Mouse (Mus musculus) lung, postnatal 0 days (tissue): ENCODE measurements around the gene Pglyrp1.
A peak's percentile ranks its signal among the peaks of the same experiment; 100 is the strongest.

Source experiments
- CTCF ChIP-seq: IDR thresholded peaks from 2 replicates; pipeline ENCODE4 v1.5.1; 2016; ENCODE audit warnings: antibody characterized with exemption, mild to moderate bottlenecking
- EP300 ChIP-seq: IDR thresholded peaks from 2 replicates; pipeline ENCODE4 v1.6.1; 2016; ENCODE audit warnings: antibody characterized with exemption, mild to moderate bottlenecking, control low read depth

GRCm38 (mm10) chr7:18927759-18928158, 56.6 kb downstream of the Pglyrp1 start:
- TF ChIP-seq EP300: peak; percentile 95
- no peak for TF ChIP-seq CTCF
